Mouse (Mus musculus): ENCODE results near the gene Lmtk3. TPM values are rescaled to one million over a fixed set of nuclear protein-coding genes. Genes with fewer than 3 reads are reported as not detected.

Lmtk3 gene
- total and polyA plus RNA-seq, 3 experiments, result 0.19 to 0.34 (median 0.30) TPM

DNA sequence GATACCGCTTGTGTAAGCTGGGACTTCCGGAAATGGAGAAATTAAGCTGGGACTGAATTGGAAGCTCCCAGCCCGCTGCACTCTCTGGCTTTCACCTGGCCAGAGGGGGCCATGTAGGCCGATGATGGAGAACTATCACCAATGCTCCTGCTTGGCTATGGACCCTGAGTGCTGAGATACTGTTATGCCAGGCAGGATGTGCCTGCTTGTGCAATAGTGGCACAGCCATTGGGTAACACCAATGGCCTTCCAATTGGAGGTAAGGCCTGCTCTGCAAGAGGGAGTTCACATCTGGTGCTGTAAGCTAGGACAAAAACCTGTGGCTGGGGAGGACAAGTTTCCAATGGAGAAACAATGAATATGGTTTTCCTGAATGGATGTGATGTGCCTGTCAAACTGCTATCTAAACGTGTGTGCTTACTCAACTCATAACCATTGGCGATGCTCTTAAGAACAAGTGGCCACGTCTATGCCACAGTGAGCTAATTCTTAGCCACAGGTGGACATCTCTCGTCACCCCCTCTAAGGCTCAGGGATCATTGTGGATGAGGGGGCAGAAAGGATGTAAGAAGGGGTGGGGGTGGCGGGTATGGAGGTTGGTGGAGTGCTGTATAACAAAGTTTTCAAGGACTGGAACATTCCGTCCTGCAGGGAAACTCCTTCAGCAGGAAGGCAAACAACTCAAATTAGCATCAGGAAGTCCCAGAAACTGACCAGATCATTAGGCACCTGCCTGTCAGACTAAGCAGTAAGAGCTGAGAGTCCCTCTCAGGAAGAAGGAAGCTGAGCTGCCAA is 59.6 kb downstream of the Lmtk3 start:
- peaks cover 5% of the 10 kb centered on the region for H3K9me3 ChIP-seq (replicated peaks; ENCODE audit: low read length)
- peaks cover 8% of the 10 kb centered on the region for H3K27me3 ChIP-seq (replicated peaks)
- no peaks in the 10 kb centered on the region for H3K79me2 ChIP-seq (replicated peaks; ENCODE audit: control insufficient read depth, extremely low read depth, insufficient read depth, poor library complexity, severe bottlenecking)
- peaks cover 2 to 14% of the 10 kb centered on the region in 2 experiments; a peak in 3 of 4 replicates for H3K4me1 ChIP-seq (ENCODE audit: control insufficient read depth in 1 of 2, insufficient read depth in 2 of 2)
- TF ChIP-seq ZMIZ1 (IDR thresholded peaks at IDR 0.05; ENCODE audit: low read depth, low read length) (no peak), CTCF (conservative IDR thresholded peaks at IDR 0.05 in 1 of 2, IDR thresholded peaks at IDR 0.05 in 1 of 2; ENCODE audit: low read depth in 2 of 2, low read length in 2 of 2) (no peak), TCF12 (IDR thresholded peaks at IDR 0.05; ENCODE audit: low read depth, low read length) (no peak)
- in situ Hi-C loops (cut with MboI; ENCODE audit: low pct_ligation_motif_present, low pct_unique_long_range_greater_than_20kb, low sequenced_read_pairs) (no loop called here), dilution Hi-C loops (cut with MboI; ENCODE audit: extremely low pct_ligation_motif_present, extremely low pct_unique_long_range_greater_than_20kb, low sequenced_read_pairs) (no loop called here)
- H3K27ac ChIP-seq (ENCODE audit: insufficient read depth, low read depth), result no peak overlapping the region
- no peak overlapping the region for H3K4me3 ChIP-seq (replicated peaks in 1 of 3; ENCODE audit: low read depth in 2 of 3, low read length in 2 of 3, poor library complexity in 1 of 3)
- H3K36me3 ChIP-seq (replicated peaks in 1 of 2; ENCODE audit: control insufficient read depth in 1 of 2, insufficient read depth in 1 of 2, low read length in 1 of 2), result no peaks in the 10 kb centered on the region
- no peak overlapping the region for H3K4me2 ChIP-seq (ENCODE audit: insufficient read depth, low read depth, poor library complexity, severe bottlenecking)
- DNase-seq (ENCODE audit: extremely low read depth), result no peak
- no peak overlapping the region for H3K9ac ChIP-seq (ENCODE audit: insufficient read depth, low read depth)

DNA sequence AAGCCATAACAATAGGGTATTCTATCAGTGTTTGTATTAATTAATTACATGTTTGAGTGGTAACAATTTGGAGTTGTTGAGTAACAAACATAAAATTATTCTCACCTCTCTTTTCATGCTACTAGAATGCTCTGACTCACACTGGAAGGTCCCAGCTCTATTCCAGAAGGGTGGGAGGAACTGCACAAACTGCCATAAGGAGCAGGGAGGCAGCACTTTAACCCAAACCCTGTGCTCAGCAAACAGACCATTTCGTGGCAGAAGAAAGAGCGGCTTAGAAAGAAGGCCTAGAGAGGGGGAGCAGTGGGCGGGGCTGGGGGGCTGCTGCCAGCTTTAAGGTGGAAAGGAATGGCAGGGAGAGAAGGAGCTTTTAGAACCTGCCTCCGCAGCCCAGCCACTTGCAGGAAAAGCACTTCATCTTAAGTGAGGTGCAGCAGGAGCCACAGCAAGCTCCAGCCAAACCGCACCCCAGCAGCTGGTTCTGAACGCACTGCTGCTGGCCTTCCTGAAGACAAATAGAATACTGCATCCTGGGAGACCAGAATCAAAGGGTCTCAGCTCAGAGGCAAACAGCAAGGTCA is 65.0 kb downstream of the Lmtk3 start:
- dilution Hi-C loops (cut with MboI; ENCODE audit: extremely low pct_ligation_motif_present, extremely low pct_unique_long_range_greater_than_20kb, low sequenced_read_pairs) (no loop called here), in situ Hi-C loops (cut with MboI; ENCODE audit: low pct_ligation_motif_present, low pct_unique_long_range_greater_than_20kb, low sequenced_read_pairs) (no loop called here)
- H3K9ac ChIP-seq (ENCODE audit: insufficient read depth, low read depth), result no peak overlapping the region
- no peaks in the 10 kb centered on the region for H3K79me2 ChIP-seq (replicated peaks; ENCODE audit: control insufficient read depth, extremely low read depth, insufficient read depth, poor library complexity, severe bottlenecking)
- H3K4me2 ChIP-seq (ENCODE audit: insufficient read depth, low read depth, poor library complexity, severe bottlenecking), result no peak overlapping the region
- no peak overlapping the region for H3K4me3 ChIP-seq (replicated peaks in 1 of 3; ENCODE audit: low read depth in 2 of 3, low read length in 2 of 3, poor library complexity in 1 of 3)
- no peak for TF ChIP-seq EP300 (IDR thresholded peaks at IDR 0.05; ENCODE audit: low read length)
- no peak for TF ChIP-seq SIN3A (IDR thresholded peaks at IDR 0.05; ENCODE audit: low read length)
- H3K27ac ChIP-seq (ENCODE audit: insufficient read depth, low read depth), result no peak overlapping the region
- H3K4me1 ChIP-seq (ENCODE audit: control insufficient read depth in 1 of 2, insufficient read depth in 2 of 2), result peaks cover 2 to 8% of the 10 kb centered on the region in 2 experiments
- no peak for DNase-seq (ENCODE audit: extremely low read depth)
- no peaks in the 10 kb centered on the region for H3K36me3 ChIP-seq (replicated peaks in 1 of 2; ENCODE audit: control insufficient read depth in 1 of 2, insufficient read depth in 1 of 2, low read length in 1 of 2)
- peaks cover 11% of the 10 kb centered on the region for H3K27me3 ChIP-seq (replicated peaks)
- no peaks in the 10 kb centered on the region for H3K9me3 ChIP-seq (replicated peaks; ENCODE audit: low read length)

DNA sequence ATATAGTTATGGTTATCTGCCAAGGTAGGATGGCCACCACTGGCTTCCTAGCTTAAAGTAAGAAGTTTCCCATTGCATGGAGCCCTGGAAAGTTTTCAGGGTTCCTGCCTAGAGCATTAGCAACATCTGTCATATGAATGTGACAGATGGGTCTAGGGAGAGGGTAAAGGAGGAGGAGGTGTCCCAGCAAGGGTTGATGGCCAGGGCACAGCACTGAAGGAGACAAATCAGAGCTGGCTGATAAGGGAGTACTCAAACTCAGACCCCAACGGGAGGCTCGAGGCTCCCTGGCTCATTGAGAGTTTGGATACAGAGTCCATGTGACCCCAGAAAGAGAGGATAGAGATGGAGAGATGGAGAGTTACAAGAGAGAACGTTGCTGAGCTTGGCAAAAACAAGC is 67.1 kb downstream of the Lmtk3 start:
- Histone ChIP-seq H3K79me2 (replicated peaks; ENCODE audit: control insufficient read depth, extremely low read depth, insufficient read depth, poor library complexity, severe bottlenecking) (no peaks in the 10 kb centered on the region), H3K4me1 (ENCODE audit: control insufficient read depth in 1 of 2, insufficient read depth in 2 of 2) (no peaks in the 10 kb centered on the region; a peak in 1 of 4 replicates), H3K4me2 (ENCODE audit: insufficient read depth, low read depth, poor library complexity, severe bottlenecking) (no peak overlapping the region), H3K4me3 (replicated peaks in 1 of 3; ENCODE audit: low read depth in 2 of 3, low read length in 2 of 3, poor library complexity in 1 of 3) (no peak overlapping the region), H3K9ac (ENCODE audit: insufficient read depth, low read depth) (no peak overlapping the region), H3K36me3 (replicated peaks in 1 of 2; ENCODE audit: control insufficient read depth in 1 of 2, insufficient read depth in 1 of 2, low read length in 1 of 2) (no peaks in the 10 kb centered on the region), H3K27me3 (replicated peaks) (peaks cover 19% of the 10 kb centered on the region), H3K9me3 (replicated peaks; ENCODE audit: low read length) (no peaks in the 10 kb centered on the region), H3K27ac (ENCODE audit: insufficient read depth, low read depth) (no peak overlapping the region)
- dilution Hi-C loops (cut with MboI; ENCODE audit: extremely low pct_ligation_motif_present, extremely low pct_unique_long_range_greater_than_20kb, low sequenced_read_pairs), result no loop called here
- no peak for TF ChIP-seq ZNF384 (IDR thresholded peaks at IDR 0.05; ENCODE audit: low read depth, low read length)
- no peak for TF ChIP-seq IRF4 (IDR thresholded peaks at IDR 0.05; ENCODE audit: low read depth, low read length)
- no peak for TF ChIP-seq TCF12 (IDR thresholded peaks at IDR 0.05; ENCODE audit: low read depth, low read length)
- no peak for TF ChIP-seq TBP (conservative IDR thresholded peaks at IDR 0.05; ENCODE audit: low read depth, low read length)
- TF ChIP-seq USF2 (conservative IDR thresholded peaks at IDR 0.05; ENCODE audit: low read depth, low read length), result no peak
- TF ChIP-seq CTCF (conservative IDR thresholded peaks at IDR 0.05 in 1 of 2, IDR thresholded peaks at IDR 0.05 in 1 of 2; ENCODE audit: low read depth in 2 of 2, low read length in 2 of 2), result no peak
- TF ChIP-seq ZMIZ1 (IDR thresholded peaks at IDR 0.05; ENCODE audit: low read depth, low read length), result no peak
- no peak for TF ChIP-seq NRF1 (IDR thresholded peaks at IDR 0.05; ENCODE audit: low read depth, low read length)
- no peak for TF ChIP-seq E2F4 (IDR thresholded peaks at IDR 0.05; ENCODE audit: insufficient replicate concordance, low read depth, low read length)
- no peak for TF ChIP-seq RAD21 (IDR thresholded peaks at IDR 0.05; ENCODE audit: low read depth, low read length)
- no peak for TF ChIP-seq SMC3 (IDR thresholded peaks at IDR 0.05; ENCODE audit: low read depth, low read length)
- TF ChIP-seq POLR2AphosphoS2 (IDR thresholded peaks at IDR 0.05; ENCODE audit: low read depth, low read length), result no peak
- TF ChIP-seq JUND (conservative IDR thresholded peaks at IDR 0.05; ENCODE audit: low read depth, low read length), result no peak
- TF ChIP-seq JUN (IDR thresholded peaks at IDR 0.05; ENCODE audit: insufficient read depth, low read depth, low read length), result no peak
- in situ Hi-C loops (cut with MboI; ENCODE audit: low pct_ligation_motif_present, low pct_unique_long_range_greater_than_20kb, low sequenced_read_pairs), result no loop called here
- no peak for DNase-seq (ENCODE audit: extremely low read depth)
